Mouse (Mus musculus) forebrain, embryonic 10.5 days (tissue): ENCODE measurements around the gene Flii. TPM values are rescaled to one million over a fixed set of nuclear protein-coding genes. Genes with fewer than 3 reads are reported as not detected.
A peak's percentile ranks its signal among the peaks of the same experiment; 100 is the strongest.

Source experiments
- DNase-seq: peaks from one replicate; pipeline ENCODE4 v3.0.0-alpha.2; 2017; ENCODE audit warnings: low spot score; ENCODE audit errors: extremely low spot score
- H3K27ac ChIP-seq: fragments of 300-500 bp; sonication (generic); 2 replicates; pipeline ENCODE4 v1.5.1; 2016; ENCODE audit warnings: mild to moderate bottlenecking
- H3K27me3 ChIP-seq: fragments of 300-500 bp; sonication (generic); 2 replicates; pipeline ENCODE4 v1.6.1; 2016; ENCODE audit warnings: mild to moderate bottlenecking; ENCODE audit not compliant: poor library complexity, severe bottlenecking
- H3K36me3 ChIP-seq: fragments of 300-500 bp; sonication (generic); replicated peaks from 2 replicates; pipeline ENCODE4 v1.6.1; 2016; ENCODE audit warnings: mild to moderate bottlenecking, moderate library complexity
- H3K4me1 ChIP-seq: fragments of 300-500 bp; sonication (generic); 2 replicates; pipeline ENCODE4 v1.6.1; 2016
- H3K4me3 ChIP-seq: fragments of 300-500 bp; sonication (generic); 2 replicates; pipeline ENCODE4 v1.5.1; 2016; ENCODE audit warnings: mild to moderate bottlenecking, moderate library complexity
- H3K9me3 ChIP-seq: fragments of 300-500 bp; sonication (generic); 2 replicates; pipeline ENCODE4 v1.6.1; 2016; ENCODE audit warnings: mild to moderate bottlenecking, moderate library complexity
- WGBS: fragments of 180-500 bp; shearing (Covaris S2); methylation state at CpG from one replicate; pipeline ENCODE4 v1.1.7; 2016; 5-methylcytosine and 5-hydroxymethylcytosine counted together
- polyA plus RNA-seq: library from polyadenylated mRNA; unstranded; fragments of >200 nt; fragmentation: Nextera tagmentation; extraction: Ambion mirVana; gene quantifications from 2 replicates; pipeline ENCODE4 v1.2.1, GENCODE M21; 2016

Gene Flii
- polyA plus RNA-seq, 1 experiment from 2014 or later, result 77.6 TPM

- no peak for DNase-seq
- H3K9me3 ChIP-seq, result no peaks in the 10 kb centered on the region
- no peaks in the 10 kb centered on the region for H3K4me1 ChIP-seq
- no peak overlapping the region for H3K4me3 ChIP-seq
- peaks cover 64% of the 10 kb centered on the region for H3K36me3 ChIP-seq
- H3K27me3 ChIP-seq, result no peaks in the 10 kb centered on the region
- 84% methylated on average over 3 of the region's 3 CpGs for WGBS
- no peak overlapping the region for H3K27ac ChIP-seq
These were observed 9.4 kb upstream of the Flii start for GRCm38 (mm10) chr11:60736491-60736890.

DNA sequence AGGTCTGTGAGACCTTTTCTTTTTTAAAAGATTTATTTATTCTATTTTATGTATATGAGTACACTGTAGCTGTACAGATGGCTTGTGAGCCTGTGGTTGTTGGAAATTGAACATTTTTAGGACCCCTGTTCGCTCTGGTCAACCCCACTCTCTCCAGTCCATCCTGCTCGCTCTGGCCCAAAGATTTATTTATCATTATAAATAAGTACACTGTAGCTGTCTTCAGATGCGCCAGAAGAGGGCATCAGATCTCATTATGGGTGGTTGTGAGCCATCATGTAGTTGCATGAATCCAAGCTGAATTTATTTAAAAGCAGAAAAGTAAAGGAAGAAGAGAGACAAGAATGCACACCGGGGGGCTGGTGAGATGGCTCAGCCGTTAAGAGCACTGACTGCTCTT lies 8.1 kb upstream of the Flii start:
- no peak overlapping the region for H3K27ac ChIP-seq
- DNase-seq, result no peak
- no peaks in the 10 kb centered on the region for H3K4me1 ChIP-seq
- WGBS, result 86% methylated on average over 5 of the region's 5 CpGs
- H3K4me3 ChIP-seq, result no peak overlapping the region
- H3K36me3 ChIP-seq, result peaks cover 62% of the 10 kb centered on the region
- no peaks in the 10 kb centered on the region for H3K9me3 ChIP-seq
- no peaks in the 10 kb centered on the region for H3K27me3 ChIP-seq

DNA sequence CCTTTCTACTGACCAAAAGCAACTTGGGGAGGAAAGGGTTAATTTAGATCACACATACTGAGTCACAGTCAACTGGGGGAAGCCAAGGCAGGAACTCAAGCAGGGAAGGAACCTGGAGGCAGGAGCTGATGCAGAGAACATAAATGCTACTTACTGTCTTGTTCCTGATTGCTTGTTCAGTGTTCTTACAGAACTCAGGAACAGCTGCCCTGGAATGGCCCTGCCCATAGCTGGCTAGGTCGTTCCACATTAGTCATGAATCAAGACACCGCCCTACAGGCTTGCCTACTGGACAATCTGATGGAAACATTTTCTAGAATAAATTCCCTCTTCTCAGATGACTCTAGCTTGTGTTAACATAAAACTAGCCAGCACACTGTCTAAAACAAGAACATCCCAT lies 7.1 kb upstream of the Flii start:
- H3K9me3 ChIP-seq, result no peaks in the 10 kb centered on the region
- H3K4me3 ChIP-seq, result no peak overlapping the region
- H3K27ac ChIP-seq, result no peak overlapping the region
- 82% methylated on average over 2 of the region's 2 CpGs for WGBS
- peaks cover 52% of the 10 kb centered on the region for H3K36me3 ChIP-seq
- no peak for DNase-seq
- no peaks in the 10 kb centered on the region for H3K27me3 ChIP-seq
- H3K4me1 ChIP-seq, result peaks cover 3% of the 10 kb centered on the region

- Histone ChIP-seq H3K9me3 (no peaks in the 10 kb centered on the region), H3K4me1 (peaks cover 32% of the 10 kb centered on the region), H3K27me3 (no peaks in the 10 kb centered on the region), H3K4me3 (no peak overlapping the region), H3K27ac (no peak overlapping the region), H3K36me3 (peaks cover 39% of the 10 kb centered on the region)
- DNase-seq, result no peak
- WGBS, result 92% methylated on average over 14 of the region's 14 CpGs
These were observed 4.2 kb upstream of the Flii start for GRCm38 (mm10) chr11:60731251-60731650.

GRCm38 (mm10) chr11:60730169-60730568 lies 3.1 kb upstream of the Flii start:
- H3K4me1 ChIP-seq, result peaks cover 36% of the 10 kb centered on the region
- H3K4me3 ChIP-seq, result no peak overlapping the region
- H3K27ac ChIP-seq, result no peak overlapping the region
- WGBS, result 85% methylated on average over 9 of the region's 9 CpGs
- H3K9me3 ChIP-seq, result no peaks in the 10 kb centered on the region
- DNase-seq, result no peak
- H3K27me3 ChIP-seq, result no peaks in the 10 kb centered on the region
- peaks cover 40% of the 10 kb centered on the region for H3K36me3 ChIP-seq

GRCm38 (mm10) chr11:60729217-60729641 lies 2.2 kb upstream of the Flii start:
- Histone ChIP-seq H3K27me3 (no peaks in the 10 kb centered on the region), H3K27ac (0 out of 2 replicates have a peak overlapping the region, but pooled peaks have one; percentile 92), H3K9me3 (no peaks in the 10 kb centered on the region), H3K36me3 (peaks cover 47% of the 10 kb centered on the region), H3K4me3 (peak overlapping the region; percentile 91), H3K4me1 (peaks cover 36% of the 10 kb centered on the region)
- no peak for DNase-seq
- WGBS, result 80% methylated on average over 6 of the region's 6 CpGs

DNA sequence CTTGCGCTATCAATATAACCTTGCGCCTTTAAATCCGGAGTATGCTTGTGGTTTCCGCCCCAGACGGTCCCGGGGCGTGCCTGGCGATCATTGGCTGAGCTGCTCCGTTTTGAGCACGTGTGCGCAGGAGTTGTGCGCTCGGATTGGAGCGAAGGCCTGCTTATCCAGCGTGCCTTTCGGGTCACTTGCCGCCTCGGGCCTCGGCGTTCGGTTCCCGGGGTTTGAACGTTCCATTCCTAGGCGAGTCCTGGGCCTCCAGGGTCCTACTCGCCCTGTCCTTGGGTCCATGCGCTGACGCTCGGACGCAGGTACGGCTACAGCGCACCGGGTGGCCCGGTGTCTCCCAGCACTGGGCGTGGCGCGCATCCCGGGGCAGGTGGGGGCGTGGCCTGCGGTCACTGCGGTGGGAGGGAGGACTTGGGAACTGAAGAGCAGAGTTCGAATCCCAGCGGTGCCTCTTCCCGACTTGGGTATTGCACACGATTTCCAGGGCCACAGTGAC lies 1.2 kb upstream of the Flii start, which contains the start of gene Mief2:
Gene Mief2, plus strand, starts transcription at position 139 of the 502 bp plus-strand sequence.
- peaks cover 47% of the 10 kb centered on the region for H3K36me3 ChIP-seq
- H3K27ac ChIP-seq, result peak within 1 kb of the TSS; percentile 92
- no peaks in the 10 kb centered on the region for H3K27me3 ChIP-seq
- H3K9me3 ChIP-seq, result no peaks in the 10 kb centered on the region
- H3K4me3 ChIP-seq, result peak within 1 kb of the TSS; percentile 91
- DNase-seq, result peak; percentile 93
- WGBS, result 0% methylated on average over 44 of the region's 44 CpGs
- H3K4me1 ChIP-seq, result peaks cover 36% of the 10 kb centered on the region

DNA sequence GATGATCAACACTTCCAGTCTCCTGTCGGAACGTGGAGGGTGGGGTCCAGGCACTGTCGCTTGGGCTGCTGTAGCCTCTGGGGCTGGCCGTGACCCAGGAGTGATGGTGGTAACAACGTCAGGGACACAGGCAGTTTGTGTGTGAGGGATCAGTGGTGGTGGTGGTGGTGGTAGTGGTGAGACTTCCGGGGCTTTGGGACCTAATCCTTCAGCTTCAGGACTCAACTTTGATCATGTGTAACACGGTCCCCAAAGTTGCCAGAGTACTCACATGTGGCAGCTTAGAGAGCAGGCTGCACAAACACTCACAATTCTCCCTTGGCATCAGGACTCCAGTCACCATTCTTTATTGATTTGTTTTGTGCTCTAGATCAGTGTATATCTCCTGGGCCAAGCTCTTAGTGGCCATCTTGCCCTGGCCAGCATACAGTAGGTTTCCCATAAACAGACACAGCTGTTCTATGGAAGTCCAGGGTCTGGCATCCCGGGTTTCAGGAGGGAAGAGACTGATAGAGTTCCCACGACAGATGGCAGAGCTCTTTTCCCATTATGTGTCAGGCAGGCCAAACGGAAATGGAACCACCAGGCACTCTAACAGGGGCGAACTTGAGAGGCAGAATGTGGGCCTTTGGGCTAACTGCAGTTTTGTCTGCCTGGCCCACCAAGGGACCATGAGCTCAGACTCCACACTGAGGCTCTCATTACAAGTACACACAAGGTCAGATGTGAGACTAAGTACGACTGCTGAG lies 503 bp upstream of the Flii start:
- WGBS, result 9% methylated on average over 12 of the region's 12 CpGs
- H3K36me3 ChIP-seq, result peaks cover 47% of the 10 kb centered on the region
- no peak for DNase-seq

GRCm38 (mm10) chr11:60719263-60719662 lies 7.8 kb downstream of the Flii start:
- peaks cover 100% of the 10 kb centered on the region for H3K36me3 ChIP-seq
- no peak overlapping the region for H3K27ac ChIP-seq
- no peak for DNase-seq
- H3K27me3 ChIP-seq, result no peaks in the 10 kb centered on the region
- no peak overlapping the region for H3K4me3 ChIP-seq
- H3K9me3 ChIP-seq, result no peaks in the 10 kb centered on the region
- WGBS, result 88% methylated on average over 5 of the region's 5 CpGs
- no peaks in the 10 kb centered on the region for H3K4me1 ChIP-seq

More for the DNA sequence above, 503 bp upstream of the Flii start:
- Histone ChIP-seq H3K4me3 (peak overlapping the region; percentile 91), H3K27me3 (no peaks in the 10 kb centered on the region), H3K27ac (peak overlapping the region; percentile 92), H3K4me1 (peaks cover 36% of the 10 kb centered on the region), H3K9me3 (no peaks in the 10 kb centered on the region)

DNA sequence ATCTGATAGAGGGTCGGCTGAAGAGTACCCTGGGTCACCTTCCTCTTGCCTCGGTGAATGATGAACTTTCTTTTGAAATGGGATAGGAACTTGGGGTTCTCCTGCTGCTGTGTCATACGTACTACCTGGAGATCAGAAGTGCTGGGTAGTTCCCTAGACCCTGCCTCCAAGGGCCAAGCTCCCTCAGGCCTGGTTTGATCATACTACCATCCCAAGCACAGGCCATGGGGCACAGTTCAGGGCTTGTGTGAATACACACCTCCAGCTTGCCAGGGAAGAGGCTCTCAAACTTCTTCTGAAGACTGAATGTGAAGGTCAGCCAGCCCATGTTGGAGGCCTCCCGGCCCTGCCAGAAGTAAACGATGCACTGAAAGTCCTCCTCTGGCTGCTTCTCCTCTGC lies 11.2 kb downstream of the Flii start:
- DNase-seq, result no peak
- Histone ChIP-seq H3K9me3 (no peaks in the 10 kb centered on the region), H3K36me3 (peaks cover 100% of the 10 kb centered on the region), H3K27ac (no peak overlapping the region), H3K4me1 (no peaks in the 10 kb centered on the region), H3K4me3 (no peak overlapping the region), H3K27me3 (no peaks in the 10 kb centered on the region)
- whole genome bisulfite sequencing, result 86% methylated on average over 5 of the region's 5 CpGs

DNA sequence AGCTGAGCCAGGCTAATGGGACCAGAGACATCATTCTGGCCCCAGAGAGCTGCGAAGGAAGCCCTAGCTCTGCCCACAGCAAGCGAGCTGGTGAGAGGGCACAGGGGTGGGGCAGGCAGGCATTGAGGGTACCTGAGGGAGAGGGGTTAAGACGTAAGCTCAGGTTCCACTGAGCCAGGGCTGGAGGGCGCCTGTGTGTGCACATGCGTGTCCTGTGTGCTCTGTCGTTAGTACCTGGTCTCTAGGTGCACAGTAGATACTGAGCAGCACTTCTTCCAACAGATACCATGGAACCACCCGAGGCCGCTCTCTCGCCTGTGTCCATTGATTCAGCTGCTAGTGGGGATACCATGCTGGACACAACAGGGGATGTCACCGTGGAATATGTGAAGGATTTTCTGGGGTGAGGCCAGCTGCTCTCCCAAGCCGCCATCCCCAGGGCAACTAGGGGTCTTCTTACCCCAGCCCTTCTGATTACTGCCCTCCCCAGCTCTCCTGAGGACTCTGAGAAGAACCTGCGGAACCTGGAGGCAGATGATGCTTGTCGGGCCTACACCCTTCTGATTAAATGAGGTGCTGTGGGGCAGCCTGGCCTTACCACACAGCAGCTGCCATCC lies 14.3 kb downstream of the Flii start:
- H3K4me3 ChIP-seq, result no peak overlapping the region
- H3K4me1 ChIP-seq, result no peaks in the 10 kb centered on the region
- peaks cover 100% of the 10 kb centered on the region for H3K36me3 ChIP-seq
- no peaks in the 10 kb centered on the region for H3K27me3 ChIP-seq
- 93% methylated on average over 13 of the region's 13 CpGs for WGBS
- H3K27ac ChIP-seq, result no peak overlapping the region
- DNase-seq, result no peak
- H3K9me3 ChIP-seq, result no peaks in the 10 kb centered on the region

GRCm38 (mm10) chr11:60712040-60712439 lies 15.0 kb downstream of the Flii start:
- no peak overlapping the region for H3K27ac ChIP-seq
- no peak overlapping the region for H3K4me3 ChIP-seq
- H3K9me3 ChIP-seq, result no peaks in the 10 kb centered on the region
- whole genome bisulfite sequencing, result 95% methylated on average over 18 of the region's 18 CpGs
- H3K27me3 ChIP-seq, result no peaks in the 10 kb centered on the region
- peaks cover 100% of the 10 kb centered on the region for H3K36me3 ChIP-seq
- no peaks in the 10 kb centered on the region for H3K4me1 ChIP-seq
- no peak for DNase-seq

- Histone ChIP-seq H3K4me3 (no peak overlapping the region), H3K36me3 (peaks cover 100% of the 10 kb centered on the region), H3K27me3 (no peaks in the 10 kb centered on the region), H3K27ac (no peak overlapping the region), H3K4me1 (no peaks in the 10 kb centered on the region), H3K9me3 (no peaks in the 10 kb centered on the region)
- WGBS, result 95% methylated on average over 17 of the region's 17 CpGs
- DNase-seq, result no peak
These were observed 15.8 kb downstream of the Flii start for GRCm38 (mm10) chr11:60711218-60711617.
